Mouse (Mus musculus) liver, adult 10 weeks (tissue): Measurements from ENCODE around the gene Tmem223. TPM values are rescaled to one million over a fixed set of nuclear protein-coding genes. Genes with fewer than 3 reads are reported as not detected.

ENCODE experiments used
- polyA plus RNA-seq: library from polyadenylated mRNA; stranded (reverse); fragments of 350-450 nt; fragmentation: Illumina TruSeq; extraction: RNeasy Lipid Tissue Mini Kit (QIAGEN cat#74804); gene quantifications from one replicate; pipeline ENCODE4 v1.2.3, GENCODE M21; 2014; ENCODE audit warnings: low read depth, low replicate concordance

The Tmem223 gene
- 19.2 TPM for polyA plus RNA-seq

DNA sequence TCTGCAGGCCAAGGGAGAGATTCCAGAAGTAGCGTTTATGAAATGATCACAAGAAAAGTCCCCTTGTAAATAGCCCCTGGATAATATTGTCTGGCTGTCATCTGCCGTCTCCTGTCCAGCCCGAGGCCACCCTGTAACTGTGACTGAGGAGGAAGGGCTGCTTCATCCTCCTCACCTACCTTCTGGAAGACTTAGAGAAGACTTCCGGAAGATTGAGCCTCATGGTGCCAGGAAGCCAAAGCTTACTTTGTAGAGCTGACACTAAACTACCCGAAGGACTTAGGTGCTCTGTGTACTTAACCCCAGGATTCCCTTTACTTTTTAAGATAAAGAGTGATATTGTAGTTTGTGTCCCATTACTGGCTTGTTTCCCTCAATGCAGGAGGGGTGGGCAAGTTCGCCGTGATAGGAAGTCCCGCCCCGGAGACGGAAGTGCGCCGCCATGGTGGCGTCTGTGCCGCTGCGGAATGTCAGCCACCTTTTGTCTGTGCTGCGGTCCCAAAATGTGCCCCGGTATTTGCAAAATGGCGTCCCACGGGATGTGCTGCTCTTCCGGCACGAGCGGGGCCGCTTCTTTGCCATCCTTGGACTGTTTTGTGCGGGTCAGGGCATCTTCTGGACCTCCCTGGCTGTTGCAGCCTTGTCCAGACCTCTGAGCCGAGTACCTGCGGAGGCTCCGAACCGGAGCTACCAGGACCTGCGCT, at the start of gene Tmem223:
TSS of gene Tmem223 (plus strand) at position 430 of the 704 bp plus-strand sequence.

DNA sequence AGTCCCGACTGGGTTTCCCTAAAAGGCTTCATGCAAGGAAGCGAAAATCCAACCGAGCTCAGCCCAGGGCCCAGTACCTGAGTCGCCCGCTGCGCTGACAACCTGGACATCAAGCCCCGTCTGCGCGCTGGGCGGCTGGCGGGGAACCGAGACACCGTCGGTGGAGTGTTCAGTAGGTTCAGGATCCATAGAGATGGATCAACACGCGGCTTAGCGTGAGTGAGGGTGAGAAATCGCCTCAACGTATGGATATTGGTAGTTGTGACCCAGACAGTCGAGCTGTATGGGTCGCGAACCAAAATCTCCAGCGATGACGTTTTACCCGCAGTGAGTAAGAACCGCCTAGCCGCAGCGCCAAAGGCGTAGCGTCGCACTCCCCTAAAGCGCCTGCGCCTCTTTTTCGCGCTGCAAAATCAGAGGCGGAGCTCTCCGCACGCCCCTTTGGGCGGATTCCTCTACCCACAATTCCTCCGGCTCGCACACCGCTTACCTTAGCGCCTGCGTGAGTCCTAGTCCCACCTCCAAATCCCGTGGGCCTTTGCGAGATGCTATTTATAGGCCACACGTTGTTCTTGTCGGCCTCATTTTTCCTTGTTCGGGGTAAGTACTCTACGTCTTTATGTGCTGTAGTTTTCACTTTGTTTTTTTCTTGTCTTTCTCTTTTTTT, 47.8 kb upstream of the Tmem223 start, which contains the start of gene Slc3a2:
TSS of gene Slc3a2 (minus strand) at position 463 of the 667 bp plus-strand sequence.

DNA sequence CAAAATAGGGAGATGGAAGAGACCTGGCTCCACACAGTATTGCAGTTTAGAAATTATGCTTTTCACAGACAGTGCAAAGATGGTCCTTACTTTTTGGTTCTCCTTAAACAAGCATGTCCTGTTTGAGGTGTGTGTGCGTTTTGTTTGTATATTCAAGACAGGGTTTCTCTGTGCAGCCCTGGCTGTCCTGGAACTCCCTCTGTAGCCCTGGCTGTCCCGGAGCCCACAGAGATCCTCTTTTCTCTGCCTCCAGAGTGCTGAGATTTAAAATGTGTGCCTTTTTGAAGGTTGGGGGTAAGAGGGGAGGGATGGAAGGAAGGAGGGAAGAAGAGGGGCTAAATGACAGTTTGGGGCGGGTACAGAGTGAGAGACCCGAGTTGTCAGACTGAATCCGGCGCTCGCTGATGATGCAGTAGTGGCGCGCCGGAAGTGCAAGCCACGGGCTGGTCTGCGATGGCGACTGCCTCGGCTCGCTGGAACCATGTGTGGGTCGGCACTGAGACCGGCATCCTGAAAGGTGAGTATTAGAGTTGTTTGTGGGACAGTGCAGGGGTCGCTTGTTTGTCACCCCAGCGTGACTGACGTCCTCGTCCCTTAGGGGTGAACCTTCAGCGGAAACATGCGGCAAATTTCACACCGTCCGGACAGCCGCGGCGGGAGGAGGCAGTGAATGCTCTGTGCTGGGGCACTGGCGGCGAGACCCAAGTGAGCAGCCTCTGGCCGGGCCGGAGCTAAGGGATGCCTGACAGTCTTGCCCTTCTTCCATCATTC, 35.2 kb upstream of the Tmem223 start, which contains the start of gene Wdr74:
TSS of gene Wdr74 (plus strand) at position 439 of the 771 bp plus-strand sequence.

DNA sequence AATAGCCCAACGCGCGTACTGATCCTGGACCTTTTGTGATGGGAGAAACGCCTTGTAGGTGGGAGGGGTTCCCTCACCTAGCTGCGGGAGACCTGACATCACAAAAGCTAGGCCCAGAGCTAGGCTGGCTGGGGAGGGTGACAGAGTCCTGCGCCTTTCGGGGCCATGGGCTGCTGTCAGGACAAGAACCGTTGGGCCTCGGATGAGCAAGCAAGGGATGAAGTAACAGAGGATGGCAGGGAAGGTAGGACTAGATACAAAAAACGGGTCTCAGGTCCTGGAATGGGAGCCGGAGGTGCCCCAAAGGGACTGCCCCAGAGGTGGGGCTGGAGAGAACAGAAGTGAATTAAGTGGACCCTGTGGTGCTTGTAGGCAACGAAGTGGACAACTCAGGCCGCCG, 30.2 kb upstream of the Tmem223 start, which contains the start of gene 1700092M07Rik:
TSS of gene 1700092M07Rik (plus strand) at position 116 of the 400 bp plus-strand sequence.

DNA sequence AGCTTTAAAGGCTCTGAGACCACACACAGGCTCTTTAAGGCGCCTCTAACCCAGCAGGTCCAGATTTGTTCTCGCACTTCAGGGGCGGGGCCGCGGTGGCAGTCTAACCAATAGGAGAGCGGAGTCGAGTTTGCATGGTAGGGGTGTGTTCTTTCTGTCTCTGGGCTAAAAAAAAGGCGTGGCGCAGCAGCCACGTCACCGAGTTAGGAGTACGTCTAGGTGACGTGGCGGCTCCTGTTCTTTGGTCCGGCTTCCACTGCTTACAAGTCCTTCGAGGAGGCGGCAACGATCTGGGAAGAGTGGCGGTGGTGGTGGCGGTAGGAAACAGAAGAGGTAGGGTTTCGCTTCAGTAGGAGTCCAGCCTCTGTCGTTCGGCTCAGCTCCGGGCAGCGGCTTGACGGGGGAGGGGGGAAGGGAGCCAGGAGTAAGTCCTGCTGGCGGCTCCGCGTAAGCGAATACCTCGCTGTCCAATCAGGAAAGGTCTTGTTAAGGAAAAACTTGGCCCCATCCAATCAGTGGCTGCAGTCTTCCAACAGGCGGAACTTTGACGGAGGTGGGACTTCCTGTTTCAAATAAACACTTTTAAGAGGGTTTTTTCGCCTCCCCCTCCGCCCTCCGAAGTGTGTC, 29.4 kb upstream of the Tmem223 start, which contains the start of gene Stx5a:
TSS of gene Stx5a (plus strand) at position 171 of the 627 bp plus-strand sequence.

DNA sequence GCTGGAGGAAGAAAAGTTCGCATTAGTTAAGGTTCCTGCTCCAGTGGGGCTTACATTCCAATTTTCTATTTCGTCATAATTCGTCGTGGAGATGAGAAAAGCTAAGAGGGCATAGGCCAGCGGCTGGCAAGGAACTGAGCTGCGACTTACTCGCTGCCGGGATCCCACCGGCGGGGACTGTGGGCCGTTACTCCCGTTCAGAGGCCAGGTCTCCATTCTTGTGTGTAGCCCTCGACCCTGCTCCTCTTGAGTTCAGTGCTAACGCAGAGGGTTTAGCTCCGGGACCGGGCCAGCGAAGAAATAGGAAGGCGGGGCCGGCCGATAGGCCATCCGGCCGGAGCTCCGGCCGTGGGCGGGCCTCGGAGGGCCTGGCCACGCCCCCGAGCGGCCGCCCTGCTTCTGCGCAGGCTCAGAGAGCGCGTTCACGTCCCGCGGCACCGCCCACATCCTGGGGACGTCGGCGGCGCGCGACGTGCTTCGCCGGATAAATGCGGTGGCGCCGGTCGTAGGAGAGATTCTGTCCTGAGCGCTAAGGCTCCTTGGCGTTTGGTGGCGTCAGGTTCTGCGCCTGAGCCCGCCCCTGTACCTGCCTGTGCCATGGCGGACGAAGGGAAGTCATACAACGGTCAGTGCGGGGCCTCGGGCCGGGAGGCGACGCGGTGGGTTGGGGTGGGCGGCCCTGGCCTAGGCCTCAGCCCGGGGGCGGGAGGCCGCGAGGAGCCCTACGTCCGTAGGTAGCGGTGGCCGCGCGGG, 14.0 kb upstream of the Tmem223 start, which contains the start of gene Nxf1:
TSS of gene Nxf1 (plus strand) at position 439 of the 753 bp plus-strand sequence.

DNA sequence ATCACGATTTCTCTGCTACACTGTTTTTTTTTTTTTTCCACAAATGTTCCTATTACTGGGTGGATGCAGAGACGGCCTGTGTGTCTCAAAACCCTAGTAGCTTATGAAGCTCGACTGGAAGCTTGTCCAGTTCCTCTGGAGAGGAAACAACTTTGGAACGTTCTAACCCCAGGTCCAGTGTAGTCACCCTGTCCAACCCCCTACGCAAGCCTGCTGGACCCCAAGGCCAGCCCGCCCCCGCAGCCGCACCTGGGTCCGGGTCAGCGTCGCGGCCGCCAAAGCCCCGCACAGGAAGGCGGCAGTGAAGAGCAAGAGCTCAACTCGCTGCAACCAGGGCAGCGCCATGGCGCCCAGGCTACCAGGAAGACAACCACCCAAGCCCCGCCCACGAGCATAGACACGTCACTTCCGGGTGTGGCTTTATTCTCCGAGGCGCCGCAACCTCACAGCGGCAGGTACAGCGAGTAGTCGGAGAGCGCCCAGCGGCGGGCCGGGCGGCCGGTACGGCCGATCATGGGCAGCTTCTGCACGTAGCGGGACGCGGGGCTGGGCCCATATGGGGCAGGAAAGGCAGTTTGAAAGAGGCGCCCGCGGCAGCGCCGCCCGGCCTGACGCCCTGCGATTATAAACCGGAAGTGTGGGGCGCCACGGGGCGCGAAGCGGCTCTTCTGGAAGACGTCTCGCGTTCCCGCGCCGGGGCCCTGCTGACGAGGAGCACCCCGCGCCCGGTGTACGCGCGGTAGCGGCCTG, 3.5 kb downstream of the Tmem223 start, which contains the start of gene Tmem179b:
TSS of gene Tmem179b (minus strand) at position 382 of the 750 bp plus-strand sequence.

DNA sequence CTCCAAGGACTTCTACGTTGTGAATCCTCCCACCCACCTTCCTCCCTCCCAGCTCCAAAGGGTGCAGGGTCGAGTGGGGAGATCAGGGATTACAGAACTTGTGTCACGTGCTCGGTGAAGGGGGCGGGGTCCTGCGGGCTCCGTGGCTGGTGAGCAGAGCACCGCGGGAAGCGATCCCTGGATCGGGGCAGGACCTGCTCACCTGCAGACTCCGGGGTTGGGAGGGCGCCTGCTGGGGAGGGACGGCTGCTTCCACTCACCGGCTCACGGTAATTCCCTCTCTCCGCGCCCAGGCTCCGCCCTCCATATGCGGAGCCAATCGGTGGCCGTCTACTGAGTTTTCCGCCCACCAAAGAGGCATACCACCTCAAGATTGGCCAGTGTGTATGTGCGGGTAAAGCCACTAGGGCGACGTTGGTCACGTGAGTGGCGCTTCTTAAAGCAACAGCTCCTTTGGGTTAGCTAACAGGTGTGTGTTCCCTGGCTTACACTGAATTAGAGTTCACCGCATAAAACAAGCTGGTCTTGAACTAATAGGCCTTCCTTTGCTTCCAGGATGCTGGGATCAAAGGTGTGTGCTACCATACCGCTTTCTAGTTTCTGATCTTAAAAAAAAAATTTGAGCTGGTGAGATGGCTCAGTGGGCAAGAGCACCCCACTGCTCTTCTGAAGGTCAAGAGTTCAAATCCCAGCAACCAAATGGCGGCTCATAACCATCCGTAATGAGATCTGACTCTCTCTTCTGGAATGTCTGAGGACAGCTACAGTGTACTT, 15.4 kb downstream of the Tmem223 start, which contains the start of gene Taf6l:
TSS of gene Taf6l (minus strand) at position 410 of the 774 bp plus-strand sequence.

DNA sequence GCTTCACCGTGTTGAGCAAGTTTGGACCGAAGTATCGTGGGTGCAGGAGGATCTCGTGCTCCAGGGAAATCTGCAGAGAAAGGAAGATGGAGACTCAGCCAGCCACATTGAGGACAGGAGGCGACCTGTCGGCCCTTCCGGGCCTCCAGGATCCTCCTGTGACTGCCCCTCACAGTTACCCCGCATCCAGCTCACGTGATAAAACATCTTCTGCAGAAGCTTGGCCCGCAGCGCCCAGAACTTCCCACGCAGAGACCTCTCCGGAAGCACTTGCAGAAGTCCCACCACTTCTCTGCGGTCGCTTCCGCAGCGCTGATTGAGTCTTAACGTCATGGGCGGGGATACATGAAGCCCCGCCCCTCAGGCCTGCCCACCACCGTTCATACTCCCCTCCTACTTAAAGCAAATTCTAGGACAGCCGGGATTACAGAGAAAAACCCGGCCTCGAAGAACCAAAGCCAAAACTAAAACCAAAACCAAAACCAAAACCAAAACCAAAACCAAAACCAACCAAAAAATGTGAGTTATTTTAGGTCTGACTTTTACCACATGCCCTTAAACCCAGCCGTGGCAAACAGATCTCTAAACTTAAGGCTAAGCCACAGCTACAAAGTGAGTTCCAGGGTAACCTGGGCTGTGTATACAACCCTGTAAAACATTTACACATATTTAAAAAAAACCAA, 27.6 kb downstream of the Tmem223 start, which contains the start of gene Polr2g:
TSS of gene Polr2g (minus strand) at position 314 of the 683 bp plus-strand sequence.

DNA sequence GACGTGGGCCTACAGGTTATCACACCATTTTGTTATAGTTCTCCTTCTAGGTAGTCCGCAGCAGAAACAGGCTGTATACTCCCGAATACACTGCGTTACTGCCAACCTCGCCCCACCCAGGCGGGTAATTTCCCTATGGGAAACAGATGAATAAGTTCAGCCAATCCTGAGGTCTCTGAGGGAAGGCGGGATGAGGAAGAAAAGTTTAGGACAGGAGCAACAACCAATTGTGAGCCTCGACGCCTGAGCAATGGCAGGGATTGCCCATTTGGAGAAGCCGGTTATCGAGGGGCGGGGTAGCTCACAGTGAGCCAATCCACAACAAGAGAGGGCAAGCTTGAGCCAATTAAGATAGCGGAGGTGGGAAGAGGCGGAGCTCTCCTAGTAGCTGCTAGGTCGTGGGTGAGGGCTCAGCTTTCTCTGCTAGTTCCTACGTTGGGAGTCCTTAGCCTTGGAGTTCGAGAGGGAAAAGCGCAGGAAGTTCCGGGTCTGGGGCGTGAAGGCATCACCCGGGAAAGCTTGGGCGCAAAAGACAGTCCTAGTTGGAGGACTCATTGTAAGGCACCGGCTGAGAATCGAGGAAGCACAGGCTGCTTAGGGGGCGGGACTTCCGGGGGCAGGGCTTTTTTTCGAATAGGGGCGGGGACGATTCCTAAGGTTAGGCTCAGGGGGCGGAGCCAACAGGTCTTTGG, 31.5 kb downstream of the Tmem223 start, which contains the start of gene Zbtb3:
TSS of gene Zbtb3 (plus strand) at position 426 of the 692 bp plus-strand sequence.

DNA sequence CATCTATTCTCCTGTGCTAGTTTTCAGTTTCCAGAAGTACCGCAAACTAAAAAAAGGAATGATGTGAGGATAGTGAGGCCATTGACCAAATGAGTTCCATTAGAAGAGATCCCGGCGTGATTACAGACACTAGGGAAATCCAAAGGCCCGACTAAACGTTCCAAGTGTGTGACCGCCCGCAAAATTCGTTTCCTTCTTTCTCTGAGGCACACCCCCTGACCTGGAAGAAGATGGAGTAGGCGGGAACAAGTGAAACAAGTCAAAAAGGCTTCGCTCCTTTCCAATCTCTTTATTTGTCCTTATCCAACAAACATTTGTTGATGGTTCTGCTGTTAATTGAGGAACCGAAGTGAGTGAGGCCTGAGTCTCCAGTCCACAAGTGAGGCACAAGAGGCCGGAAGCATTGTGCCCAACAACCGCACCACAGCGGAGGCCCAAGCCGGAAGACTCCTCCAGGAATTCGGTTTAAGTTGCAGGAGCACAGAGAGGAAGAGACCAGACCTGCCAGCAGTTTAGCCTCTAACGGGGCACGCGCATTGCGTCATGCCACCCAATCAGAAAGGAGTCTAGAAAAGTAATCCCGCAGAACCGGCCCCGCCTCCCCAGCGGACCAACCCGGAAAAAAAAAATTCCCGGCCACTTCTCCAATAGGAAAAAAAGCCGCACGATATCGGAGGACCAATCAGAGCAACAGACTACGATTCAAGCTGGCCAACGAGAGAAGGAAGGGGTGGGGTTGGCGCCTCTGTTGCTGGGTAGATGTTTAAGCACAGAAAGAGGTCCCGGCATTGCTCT, 48.2 kb downstream of the Tmem223 start, which contains the start of gene Ttc9c:
TSS of gene Ttc9c (minus strand) at position 533 of the 795 bp plus-strand sequence.

DNA sequence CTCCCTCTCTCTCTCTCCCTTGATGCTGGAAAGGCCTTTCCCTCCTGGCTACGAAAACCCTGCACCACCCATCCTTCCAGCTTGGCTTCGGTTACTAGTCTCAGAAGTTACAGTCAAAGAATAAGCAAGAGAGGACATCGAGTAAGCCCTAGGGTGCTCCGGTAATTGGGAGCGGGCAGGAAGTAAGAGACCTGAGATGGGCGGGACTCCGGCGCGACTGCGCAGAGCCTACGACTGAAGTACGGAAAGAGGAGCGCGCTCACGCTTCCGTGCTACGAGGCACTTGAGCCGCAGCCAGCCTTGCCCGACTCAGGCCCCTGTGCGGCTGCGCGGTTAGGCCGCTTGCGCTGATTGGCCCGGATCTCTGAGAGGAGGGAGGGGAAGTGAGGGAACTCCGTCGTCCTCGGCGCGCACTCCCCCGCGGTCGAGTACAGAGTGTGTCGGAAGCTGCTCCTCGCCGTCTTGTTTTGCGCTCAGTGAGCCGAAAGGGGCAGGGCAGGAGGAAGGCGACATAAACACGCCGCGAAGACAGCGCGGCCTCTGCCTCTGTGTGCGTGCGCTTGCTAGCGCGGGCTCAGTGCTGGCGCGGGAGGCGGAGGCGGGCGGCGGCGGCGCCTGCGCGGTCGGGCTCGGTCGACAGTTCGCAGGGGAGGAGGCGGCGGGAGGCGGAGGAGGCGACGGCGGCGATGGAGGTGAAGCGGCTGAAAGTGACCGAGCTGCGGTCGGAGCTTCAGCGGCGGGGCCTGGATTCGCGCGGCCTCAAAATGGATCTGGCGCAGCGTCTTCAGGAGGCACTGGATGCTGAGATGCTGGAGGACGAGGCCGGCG, 49.0 kb downstream of the Tmem223 start, which contains the start of gene Hnrnpul2:
TSS of gene Hnrnpul2 (plus strand) at position 415 of the 828 bp plus-strand sequence.

